In genomic region chr6:115905568-115905967, GRCm38 (mm10) we compare ENCODE assay signal across 24 mouse cellular contexts. TPM values are rescaled to one million over a fixed set of nuclear protein-coding genes. Genes with fewer than 3 reads are reported as not detected.
DNase-seq lines count a peak whose midpoint lies in the region; ATAC-seq and TF ChIP-seq lines count a peak whose summit lies in the region.
"Had no signal": no experiment of that assay in that cellular context is flagged by ENCODE, and none has a peak within 500 bp of the region (broad histone marks: within the 10 kb centered on the region; RNA-seq: fewer than 3 reads in every experiment).

No protein-coding gene starts in this region.

- TF ChIP-seq POLR2A in lung, adult 2 months (IDR thresholded peaks at IDR 0.05; ENCODE audit: borderline replicate concordance, extremely low read depth, low read depth, low read length), result no peak

- WGBS in lung, embryonic 14.5 days, result 65% methylated on average over 6 of the region's 6 CpGs
- 51% methylated on average over 6 of the region's 6 CpGs for WGBS in lung, adult 2 months
- WGBS in heart, embryonic 12.5 days, result 71% methylated on average over 6 of the region's 6 CpGs
- WGBS in kidney, postnatal 0 days, result 78% methylated on average over 6 of the region's 6 CpGs

- intact Hi-C loops in heart, postnatal 25 days (cut with DNase I), result loop anchor here (2.0 kb wide), 1 partner anchor 57 kb away; no protein-coding TSS in a partner anchor

- ATAC-seq in lung, embryonic 14.5 days (ENCODE audit: insufficient read depth), result no peak
- no peak for ATAC-seq in heart, embryonic 12.5 days (ENCODE audit: insufficient number of reproducible peaks, low FRiP score)
- ATAC-seq in kidney, postnatal 0 days (replicated peaks; ENCODE audit: low FRiP score, low read depth), result no peak
- ATAC-seq in monocyte, adult 5-6 weeks (replicated peaks; ENCODE audit: insufficient number of reproducible peaks, low FRiP score, low TSS enrichment, poor library complexity, severe bottlenecking), result no peak
- ATAC-seq: activated CD4-positive, CD25-positive, alpha-beta regulatory T cell, adult 4 months; forebrain, embryonic 16.5 days had no signal

- DNase-seq in heart, adult 8-10 months (ENCODE audit: low spot score), result peak; percentile 80
- no peak for DNase-seq in heart, postnatal 25 days (ENCODE audit: low spot score)
- DNase-seq in lung, embryonic 14.5 days, result peak; percentile 52
- no peak for DNase-seq in lung, adult 2 months
- DNase-seq in kidney, postnatal 0 days (ENCODE audit: low spot score), result no peak
- DNase-seq in thymus, adult 18-20 months, result no peak
- DNase-seq: adrenal gland, postnatal 25 days; cerebellum, adult 9-11 months; layer of hippocampus, postnatal 36 days; lung, postnatal 10 days; thymus, postnatal 4 days had no signal

- no peaks in the 10 kb centered on the region for H3K9me3 ChIP-seq in lung, embryonic 14.5 days (ENCODE audit: low read depth, low read length)
- H3K9me3 ChIP-seq in heart, embryonic 12.5 days (replicated peaks), result no peaks in the 10 kb centered on the region
- H3K9me3 ChIP-seq in kidney, postnatal 0 days (replicated peaks; ENCODE audit: low read length), result no peaks in the 10 kb centered on the region
- H3K9me3 ChIP-seq: embryonic facial prominence, embryonic 13.5 days; midbrain, embryonic 10.5 days; neural tube, embryonic 13.5 days had no signal

- H3K27ac ChIP-seq in lung, embryonic 14.5 days (ENCODE audit: low read depth), result peak overlapping the region; percentile 67
- H3K27ac ChIP-seq in heart, embryonic 12.5 days (ENCODE audit: poor library complexity, severe bottlenecking), result peak overlapping the region; percentile 42; the same call in 1 of the 2 replicates
- H3K27ac ChIP-seq in kidney, postnatal 0 days, result peak overlapping the region; percentile 15; the same call in 1 of the 2 replicates
- H3K27ac ChIP-seq: midbrain, embryonic 10.5 days had no signal

- H3K4me3 ChIP-seq in lung, embryonic 14.5 days (ENCODE audit: low read depth, low read length), result no peak overlapping the region
- H3K4me3 ChIP-seq in lung, adult 2 months (replicated peaks; ENCODE audit: extremely low read depth, low read depth, low read length), result no peak overlapping the region
- no peak overlapping the region for H3K4me3 ChIP-seq in heart, embryonic 12.5 days
- H3K4me3 ChIP-seq in kidney, postnatal 0 days (replicated peaks; ENCODE audit: low read depth, low read length), result no peak overlapping the region
- H3K4me3 ChIP-seq: embryonic facial prominence, embryonic 13.5 days; midbrain, embryonic 10.5 days; neural tube, embryonic 13.5 days had no signal

- H3K4me1 ChIP-seq in lung, embryonic 14.5 days (ENCODE audit: insufficient read depth), result peaks cover 17% of the 10 kb centered on the region
- H3K4me1 ChIP-seq in lung, adult 2 months (ENCODE audit: control insufficient read depth, insufficient read depth, low read length), result peaks cover 32% of the 10 kb centered on the region
- peaks cover 51% of the 10 kb centered on the region for H3K4me1 ChIP-seq in heart, embryonic 12.5 days (replicated peaks)
- H3K4me1 ChIP-seq in kidney, postnatal 0 days (replicated peaks; ENCODE audit: insufficient read depth, low read length), result peaks cover 20% of the 10 kb centered on the region

- TF ChIP-seq CTCF in lung, embryonic 14.5 days (IDR thresholded peaks at IDR 0.05; ENCODE audit: low read depth), result no peak
- TF ChIP-seq CTCF in lung, adult 2 months (IDR thresholded peaks at IDR 0.05; ENCODE audit: insufficient read depth, low read length), result no peak
- TF ChIP-seq CTCF in kidney, postnatal 0 days (IDR thresholded peaks at IDR 0.05; ENCODE audit: low read depth), result no peak

- H3K27me3 ChIP-seq in lung, embryonic 14.5 days (ENCODE audit: insufficient read depth, low read length), result no peaks in the 10 kb centered on the region
- H3K27me3 ChIP-seq in heart, embryonic 12.5 days (replicated peaks), result no peaks in the 10 kb centered on the region
- H3K27me3 ChIP-seq in kidney, postnatal 0 days (ENCODE audit: insufficient read depth, low read length), result no peaks in the 10 kb centered on the region
- H3K27me3 ChIP-seq: embryonic facial prominence, embryonic 13.5 days; neural tube, embryonic 13.5 days had no signal

- H3K4me2 ChIP-seq in lung, embryonic 14.5 days, result no peak overlapping the region
- no peak overlapping the region for H3K4me2 ChIP-seq in heart, embryonic 12.5 days
- no peak overlapping the region for H3K4me2 ChIP-seq in kidney, postnatal 0 days (ENCODE audit: low read length)
- H3K4me2 ChIP-seq: embryonic facial prominence, embryonic 13.5 days; liver, embryonic 11.5 days; neural tube, embryonic 13.5 days had no signal

- H3K36me3 ChIP-seq in lung, embryonic 14.5 days (ENCODE audit: insufficient read depth), result peaks cover 14% of the 10 kb centered on the region; the same call in 1 of the 2 replicates
- H3K36me3 ChIP-seq in heart, embryonic 12.5 days, result peaks cover 12% of the 10 kb centered on the region; the same call in 1 of the 2 replicates
- peaks cover 16% of the 10 kb centered on the region for H3K36me3 ChIP-seq in kidney, postnatal 0 days (ENCODE audit: insufficient read depth, low read length)

- no peak overlapping the region for H3K9ac ChIP-seq in lung, embryonic 14.5 days
- no peak overlapping the region for H3K9ac ChIP-seq in heart, embryonic 12.5 days
- H3K9ac ChIP-seq in kidney, postnatal 0 days (ENCODE audit: low read depth, low read length), result no peak overlapping the region
- H3K9ac ChIP-seq: embryonic facial prominence, embryonic 13.5 days; neural tube, embryonic 13.5 days had no signal

RNA-seq across cellular contexts. Expression of gene Rho, which starts 26.0 kb away (rescaled TPM):
- not detected for total RNA-seq in heart, adult 8-10 months (2022)
- under 1 TPM; 0.18 to 0.34 TPM for total RNA-seq in heart, postnatal 25 days (2021)
- polyA plus RNA-seq in lung, embryonic 14.5 days (2014; fragmentation: Nextera tagmentation; extraction: Ambion mirVana), result 0.09 and 0.18 TPM in 2 replicates
- polyA plus RNA-seq in lung, adult 2 months (2012; rRNA removed), result 1.0 and 1.3 TPM in 2 replicates
- polyA plus RNA-seq in heart, embryonic 12.5 days (2016; fragmentation: Nextera tagmentation; extraction: Ambion mirVana), result 0.13 TPM in 1 of 2 replicates, not detected in the other
- polyA plus RNA-seq in kidney, postnatal 0 days (2015; fragmentation: Nextera tagmentation; extraction: Ambion mirVana), result not detected in 2 replicates
- total RNA-seq in monocyte, adult 5-6 weeks (2017), result not detected in 3 replicates
- polyA plus RNA-seq: activated CD4-positive, CD25-positive, alpha-beta regulatory T cell, adult 4 months; liver, embryonic 11.5 days had no signal

RNA-seq across cellular contexts. Expression of gene H1foo, which starts 39.2 kb away (rescaled TPM):
- total RNA-seq in heart, adult 8-10 months (2022), result not detected
- not detected for total RNA-seq in heart, postnatal 25 days (2021)
- not detected in 2 replicates for polyA plus RNA-seq in lung, embryonic 14.5 days (2014; fragmentation: Nextera tagmentation; extraction: Ambion mirVana)
- polyA plus RNA-seq in lung, adult 2 months (2012; rRNA removed), result not detected in 2 replicates
- polyA plus RNA-seq in heart, embryonic 12.5 days (2016; fragmentation: Nextera tagmentation; extraction: Ambion mirVana), result not detected in 2 replicates
- not detected in 2 replicates for polyA plus RNA-seq in kidney, postnatal 0 days (2015; fragmentation: Nextera tagmentation; extraction: Ambion mirVana)
- not detected in 3 replicates for total RNA-seq in monocyte, adult 5-6 weeks (2017)
- total RNA-seq: adrenal gland, postnatal 25 days; hematopoietic stem cell, adult 5-6 weeks; layer of hippocampus, postnatal 36 days; left cerebral cortex, postnatal 25 days had no signal
- polyA plus RNA-seq: C2C12; embryonic facial prominence, embryonic 13.5 days; forebrain, embryonic 16.5 days; large intestine, adult 2 months; liver, embryonic 11.5 days; midbrain, embryonic 10.5 days; neural tube, embryonic 13.5 days; testis, adult 2 months had no signal

RNA-seq across cellular contexts. Expression of gene Ift122, which starts 52.3 kb away (rescaled TPM):
- 1 to 10 TPM; 8.5 to 10.0 (median 9.0) TPM for total RNA-seq in heart, adult 8-10 months (2022)
- total RNA-seq in heart, postnatal 25 days (2021), result 10 to 100 TPM; 11.4 to 11.7 TPM
- polyA plus RNA-seq in lung, embryonic 14.5 days (2014; fragmentation: Nextera tagmentation; extraction: Ambion mirVana), result 22.2 and 25.6 TPM in 2 replicates
- polyA plus RNA-seq in lung, adult 2 months (2012; rRNA removed), result 12.6 and 13.4 TPM in 2 replicates
- 22.7 and 24.5 TPM in 2 replicates for polyA plus RNA-seq in heart, embryonic 12.5 days (2016; fragmentation: Nextera tagmentation; extraction: Ambion mirVana)
- 14.9 and 20.6 TPM in 2 replicates for polyA plus RNA-seq in kidney, postnatal 0 days (2015; fragmentation: Nextera tagmentation; extraction: Ambion mirVana)
- 1.1 to 1.2 TPM (median 1.1 TPM) in 3 replicates for total RNA-seq in monocyte, adult 5-6 weeks (2017)

RNA-seq across cellular contexts. Expression of gene Mbd4, which starts 52.4 kb away (rescaled TPM):
- 1 to 10 TPM in 3 of 4 experiments, under 1 TPM in 1; 0.98 to 1.5 (median 1.1) TPM for total RNA-seq in heart, adult 8-10 months (2022)
- 1 to 10 TPM in 1 of 2 experiments, under 1 TPM in 1; 0.95 to 1.2 TPM for total RNA-seq in heart, postnatal 25 days (2021)
- 17.1 and 20.1 TPM in 2 replicates for polyA plus RNA-seq in lung, embryonic 14.5 days (2014; fragmentation: Nextera tagmentation; extraction: Ambion mirVana)
- 1.3 and 2.5 TPM in 2 replicates for polyA plus RNA-seq in lung, adult 2 months (2012; rRNA removed)
- 11.0 and 14.2 TPM in 2 replicates for polyA plus RNA-seq in heart, embryonic 12.5 days (2016; fragmentation: Nextera tagmentation; extraction: Ambion mirVana)
- 10.9 TPM in 2 replicates for polyA plus RNA-seq in kidney, postnatal 0 days (2015; fragmentation: Nextera tagmentation; extraction: Ambion mirVana)
- 9.7 to 13.3 TPM (median 11.5 TPM) in 3 replicates for total RNA-seq in monocyte, adult 5-6 weeks (2017)

Comparison
In these comparisons a context has a peak if more than half of its experiments do, and no peak if none do; other contexts are left out.
1. DNase-seq: peak in heart, adult 8-10 months (single experiment) and lung, embryonic 14.5 days (single experiment); none in heart, postnatal 25 days (single experiment), lung, adult 2 months (single experiment), kidney, postnatal 0 days (single experiment) and thymus, adult 18-20 months (0 of 2).
2. H3K27ac ChIP-seq: peak in every context shown above with its lines; median percentile 67 in lung, embryonic 14.5 days; 42 in heart, embryonic 12.5 days; 15 in kidney, postnatal 0 days.